Mouse (Mus musculus): Measurements from ENCODE around the gene Tbx1. TPM values are rescaled to one million over a fixed set of nuclear protein-coding genes. Genes with fewer than 3 reads are reported as not detected.

Gene Tbx1
- total and polyA plus RNA-seq, 3 experiments: not detected

- Histone ChIP-seq H3K9me3 (replicated peaks; ENCODE audit: insufficient read depth, low read length) (no peaks in the 10 kb centered on the region), H3K79me2 (ENCODE audit: control insufficient read depth, insufficient read depth, low read length, poor library complexity) (no peaks in the 10 kb centered on the region), H3K36me3 (ENCODE audit: control insufficient read depth in 1 of 2, insufficient read depth in 2 of 2, low read length in 2 of 2) (no peaks in the 10 kb centered on the region), H3K4me1 (ENCODE audit: control insufficient read depth in 1 of 2, insufficient read depth in 2 of 2, low read length in 2 of 2) (no peaks in the 10 kb centered on the region), H3K4me3 (ENCODE audit: control insufficient read depth in 1 of 2, insufficient read depth in 1 of 2, low read depth in 2 of 2, low read length in 2 of 2) (no peak overlapping the region), H3K9ac (ENCODE audit: control insufficient read depth, low read depth, low read length, poor library complexity, severe bottlenecking) (no peak overlapping the region), H3K27me3 (ENCODE audit: control insufficient read depth in 1 of 2, insufficient read depth in 2 of 2, low read length in 2 of 2) (no peaks in the 10 kb centered on the region), H3K27ac (ENCODE audit: control insufficient read depth, low read depth, low read length) (no peak overlapping the region)
- no peak for DNase-seq (ENCODE audit: low read depth, low spot score)
- no peak for TF ChIP-seq MXI1 (IDR thresholded peaks at IDR 0.05; ENCODE audit: low read depth, low read length)
Measured at GRCm38 (mm10) chr16:18584901-18585510, 5.5 kb downstream of the Tbx1 start.

- H3K27me3 ChIP-seq (ENCODE audit: control insufficient read depth in 1 of 2, insufficient read depth in 2 of 2, low read length in 2 of 2): no peaks in the 10 kb centered on the region
- no peak for DNase-seq (ENCODE audit: low read depth, low spot score)
Measured at GRCm38 (mm10) chr16:18583673-18584357, 6.7 kb downstream of the Tbx1 start.

GRCm38 (mm10) chr16:18583169-18583568 is 7.3 kb downstream of the Tbx1 start:
- no peaks in the 10 kb centered on the region for H3K36me3 ChIP-seq (ENCODE audit: control insufficient read depth in 1 of 2, insufficient read depth in 2 of 2, low read length in 2 of 2)
- no peak overlapping the region for H3K4me3 ChIP-seq (ENCODE audit: control insufficient read depth in 1 of 2, insufficient read depth in 1 of 2, low read depth in 2 of 2, low read length in 2 of 2)
- no peaks in the 10 kb centered on the region for H3K27me3 ChIP-seq (ENCODE audit: control insufficient read depth in 1 of 2, insufficient read depth in 2 of 2, low read length in 2 of 2)

More at GRCm38 (mm10) chr16:18583673-18584357, 6.7 kb downstream of the Tbx1 start:
- no peak for TF ChIP-seq KAT2A (conservative IDR thresholded peaks at IDR 0.05; ENCODE audit: low read depth, low read length)
- TF ChIP-seq ZMIZ1 (IDR thresholded peaks at IDR 0.05; ENCODE audit: low read depth, low read length): no peak
- TF ChIP-seq CTCF (IDR thresholded peaks at IDR 0.05 in 2 of 3, conservative IDR thresholded peaks at IDR 0.05 in 1 of 3; ENCODE audit: control insufficient read depth in 1 of 3, insufficient read depth in 1 of 3, low read depth in 2 of 3, low read length in 3 of 3, poor library complexity in 1 of 3, severe bottlenecking in 1 of 3): no peak
- TF ChIP-seq ZNF384 (IDR thresholded peaks at IDR 0.05; ENCODE audit: low read depth, low read length): no peak
- no peak for TF ChIP-seq EP300 (IDR thresholded peaks at IDR 0.05; ENCODE audit: low read depth in 1 of 2, low read length in 2 of 2)
- H3K9me3 ChIP-seq (replicated peaks; ENCODE audit: insufficient read depth, low read length): no peaks in the 10 kb centered on the region
- no peaks in the 10 kb centered on the region for H3K79me2 ChIP-seq (ENCODE audit: control insufficient read depth, insufficient read depth, low read length, poor library complexity)
- H3K36me3 ChIP-seq (ENCODE audit: control insufficient read depth in 1 of 2, insufficient read depth in 2 of 2, low read length in 2 of 2): no peaks in the 10 kb centered on the region
- H3K4me3 ChIP-seq (ENCODE audit: control insufficient read depth in 1 of 2, insufficient read depth in 1 of 2, low read depth in 2 of 2, low read length in 2 of 2): no peak overlapping the region
- H3K4me1 ChIP-seq (ENCODE audit: control insufficient read depth in 1 of 2, insufficient read depth in 2 of 2, low read length in 2 of 2): no peaks in the 10 kb centered on the region
- H3K9ac ChIP-seq (ENCODE audit: control insufficient read depth, low read depth, low read length, poor library complexity, severe bottlenecking): no peak overlapping the region
- no peak overlapping the region for H3K27ac ChIP-seq (ENCODE audit: control insufficient read depth, low read depth, low read length)

More at GRCm38 (mm10) chr16:18583169-18583568, 7.3 kb downstream of the Tbx1 start:
- Histone ChIP-seq H3K9ac (ENCODE audit: control insufficient read depth, low read depth, low read length, poor library complexity, severe bottlenecking) (no peak overlapping the region), H3K9me3 (replicated peaks; ENCODE audit: insufficient read depth, low read length) (no peaks in the 10 kb centered on the region), H3K79me2 (ENCODE audit: control insufficient read depth, insufficient read depth, low read length, poor library complexity) (no peaks in the 10 kb centered on the region), H3K4me1 (ENCODE audit: control insufficient read depth in 1 of 2, insufficient read depth in 2 of 2, low read length in 2 of 2) (0 out of 4 replicates have a peak, but pooled peaks cover 0 to under 1% of the 10 kb centered on the region in 2 experiments), H3K27ac (ENCODE audit: control insufficient read depth, low read depth, low read length) (no peak overlapping the region)
- DNase-seq (ENCODE audit: low read depth, low spot score): no peak
- TF ChIP-seq USF1 (IDR thresholded peaks at IDR 0.05; ENCODE audit: low read depth, low read length) (no peak), USF2 (IDR thresholded peaks at IDR 0.05; ENCODE audit: borderline replicate concordance in 1 of 2, insufficient read depth in 1 of 2, low read depth in 1 of 2, low read length in 2 of 2) (no peak)
